Mouse (Mus musculus): ENCODE results near the gene Acadl. TPM values are rescaled to one million over a fixed set of nuclear protein-coding genes. Genes with fewer than 3 reads are reported as not detected.

Gene Acadl
- polyA plus RNA-seq, 1 experiment from 2014 or later: 58.0 TPM

DNA sequence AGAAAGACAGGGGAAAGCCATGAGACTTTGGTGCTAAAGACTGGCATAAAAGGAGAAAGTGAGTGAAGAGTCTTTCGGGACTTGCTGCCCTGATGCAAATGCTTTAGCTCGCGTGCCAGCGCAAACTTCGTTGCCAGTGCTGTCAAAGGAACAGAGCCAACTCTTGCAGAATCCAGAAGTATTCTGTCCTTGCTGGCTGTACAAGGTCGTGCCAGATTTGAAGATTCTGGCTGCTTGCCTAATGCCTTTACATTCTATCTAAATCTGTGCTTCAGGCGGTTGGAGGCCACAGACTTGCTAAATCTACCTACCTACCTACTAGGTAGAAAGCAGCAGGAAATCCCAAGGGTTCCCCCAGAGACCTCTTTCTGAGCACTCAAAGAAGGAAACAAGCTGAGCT lies 8.5 kb upstream of the Acadl start:
- no peaks in the 10 kb centered on the region for H3K9me3 ChIP-seq
- no peak overlapping the region for H3K9ac ChIP-seq
- no peak overlapping the region for H3K27ac ChIP-seq (replicated peaks)
- no peaks in the 10 kb centered on the region for H3K36me3 ChIP-seq
- no peak overlapping the region for H3K4me3 ChIP-seq
- H3K4me2 ChIP-seq: no peak overlapping the region
- WGBS: 53% methylated on average over 7 of the region's 7 CpGs
- ATAC-seq (ENCODE audit: low FRiP score, low read depth): 0 out of 2 replicates have a peak, but pooled peaks have one; percentile 30
- no peaks in the 10 kb centered on the region for H3K27me3 ChIP-seq
- no peaks in the 10 kb centered on the region for H3K4me1 ChIP-seq (replicated peaks)

GRCm38 (mm10) chr1:66865633-66866032 lies 2.6 kb upstream of the Acadl start:
- no peaks in the 10 kb centered on the region for H3K36me3 ChIP-seq
- H3K4me2 ChIP-seq: no peak overlapping the region
- H3K27ac ChIP-seq (replicated peaks): no peak overlapping the region
- peaks cover 12% of the 10 kb centered on the region for H3K4me1 ChIP-seq (replicated peaks)
- H3K27me3 ChIP-seq: no peaks in the 10 kb centered on the region
- H3K9me3 ChIP-seq: no peaks in the 10 kb centered on the region
- no peak overlapping the region for H3K4me3 ChIP-seq
- ATAC-seq (ENCODE audit: low FRiP score, low read depth): no peak
- H3K9ac ChIP-seq: no peak overlapping the region
- 90% methylated on average over 4 of the region's 4 CpGs for WGBS

DNA sequence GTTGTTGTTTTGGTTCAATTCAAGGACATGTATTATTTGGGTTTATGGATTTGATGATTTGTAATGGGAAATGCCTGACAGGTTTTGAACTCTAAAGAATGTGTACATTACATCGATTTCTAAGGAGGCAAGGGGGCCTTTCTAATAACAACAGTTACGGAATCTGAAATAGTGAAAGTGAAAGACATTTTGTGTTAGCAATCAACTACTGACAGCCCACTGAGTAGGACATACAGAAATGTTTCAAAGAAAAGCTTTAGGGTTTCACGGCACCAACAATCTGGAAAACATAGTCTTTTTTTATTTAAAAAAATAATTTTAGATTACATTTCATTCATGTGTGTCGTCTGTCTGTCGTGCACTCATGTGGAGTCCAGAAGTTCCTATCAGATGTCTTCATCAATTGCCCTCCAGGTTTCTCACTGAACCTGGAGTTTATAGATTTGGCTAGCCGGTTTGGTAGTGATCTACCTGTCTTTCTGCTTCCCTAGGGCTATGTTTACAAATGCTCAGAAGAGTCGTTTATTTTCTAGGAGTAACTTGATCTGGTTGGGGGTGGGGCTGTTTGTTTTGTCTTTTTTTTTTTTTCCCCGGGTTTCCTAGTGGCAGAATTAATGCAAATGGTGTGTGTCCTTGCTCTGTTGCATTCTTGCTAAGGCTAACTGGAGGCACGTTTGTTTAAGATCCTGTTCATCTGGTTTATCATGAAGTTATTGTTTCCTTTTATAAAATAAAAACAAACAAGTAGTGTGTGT lies 841 bp upstream of the Acadl start:
- H3K36me3 ChIP-seq: no peaks in the 10 kb centered on the region
- H3K9ac ChIP-seq: no peak overlapping the region
- no peak overlapping the region for H3K27ac ChIP-seq (replicated peaks)
- H3K4me3 ChIP-seq: peak overlapping the region; percentile 54
- H3K9me3 ChIP-seq: no peaks in the 10 kb centered on the region
- peaks cover 12% of the 10 kb centered on the region for H3K4me1 ChIP-seq (replicated peaks)
- H3K27me3 ChIP-seq: no peaks in the 10 kb centered on the region
- H3K4me2 ChIP-seq: peak overlapping the region; percentile 62
- 15% methylated on average over 9 of the region's 9 CpGs for WGBS
- no peak for ATAC-seq (ENCODE audit: low FRiP score, low read depth)

- H3K27me3 ChIP-seq: no peaks in the 10 kb centered on the region
- 16% methylated on average over 14 of the region's 14 CpGs for WGBS
- H3K4me2 ChIP-seq: peak overlapping the region; percentile 62
- no peak overlapping the region for H3K9ac ChIP-seq
- peak overlapping the region; percentile 61; the same call in 1 of the 2 replicates for H3K27ac ChIP-seq (replicated peaks)
- H3K9me3 ChIP-seq: no peaks in the 10 kb centered on the region
- peak; percentile 44; the same call in 1 of the 2 replicates for ATAC-seq (ENCODE audit: low FRiP score, low read depth)
- H3K4me3 ChIP-seq: peak overlapping the region; percentile 54
- H3K4me1 ChIP-seq (replicated peaks): peaks cover 12% of the 10 kb centered on the region
- H3K36me3 ChIP-seq: no peaks in the 10 kb centered on the region
Measured at GRCm38 (mm10) chr1:66861764-66862672, 1.1 kb downstream of the Acadl start.

GRCm38 (mm10) chr1:66847506-66847905 lies 15.6 kb downstream of the Acadl start:
- Histone ChIP-seq H3K4me2 (no peak overlapping the region), H3K27ac (replicated peaks) (no peak overlapping the region), H3K4me3 (no peak overlapping the region), H3K9me3 (no peaks in the 10 kb centered on the region), H3K27me3 (no peaks in the 10 kb centered on the region), H3K36me3 (peaks cover 11% of the 10 kb centered on the region), H3K9ac (no peak overlapping the region), H3K4me1 (replicated peaks) (no peaks in the 10 kb centered on the region)
- no peak for ATAC-seq (ENCODE audit: low FRiP score, low read depth)
- WGBS: 92% methylated on average over 4 of the region's 4 CpGs

DNA sequence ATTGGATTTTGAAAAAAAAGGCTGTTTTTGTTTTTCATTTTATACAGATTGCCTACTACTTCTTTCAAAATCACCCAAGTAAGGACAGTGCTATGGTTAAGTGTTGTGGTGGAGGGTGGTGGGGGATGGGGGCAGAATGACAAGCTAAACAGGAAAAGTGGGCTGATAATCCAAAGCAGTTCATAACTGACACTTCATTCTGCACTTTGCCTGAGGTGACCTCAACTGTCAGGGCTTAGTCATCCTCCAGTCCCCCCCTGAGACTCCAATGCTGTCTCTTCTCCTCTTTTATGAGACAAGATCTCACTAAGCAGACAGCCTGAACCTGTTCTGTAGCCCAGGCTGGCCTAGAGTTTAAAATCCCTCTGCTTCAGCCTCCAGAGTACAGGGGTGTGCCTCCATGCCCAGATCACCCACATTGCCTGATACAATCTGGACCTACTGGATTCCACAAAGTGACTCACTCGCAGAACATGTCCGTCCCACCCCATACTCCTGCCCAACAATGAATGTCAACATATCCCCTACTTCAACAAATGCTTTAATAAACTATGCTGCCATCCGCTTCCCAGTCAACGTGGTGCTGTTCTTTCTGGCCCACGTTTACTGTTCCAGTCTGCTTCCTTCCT lies 17.3 kb downstream of the Acadl start:
- H3K4me3 ChIP-seq: no peak overlapping the region
- H3K4me1 ChIP-seq (replicated peaks): no peaks in the 10 kb centered on the region
- H3K9ac ChIP-seq: no peak overlapping the region
- H3K36me3 ChIP-seq: peaks cover 11% of the 10 kb centered on the region
- no peaks in the 10 kb centered on the region for H3K9me3 ChIP-seq
- H3K27me3 ChIP-seq: no peaks in the 10 kb centered on the region
- no peak for ATAC-seq (ENCODE audit: low FRiP score, low read depth)
- no peak overlapping the region for H3K4me2 ChIP-seq
- no peak overlapping the region for H3K27ac ChIP-seq (replicated peaks)
- WGBS: 96% methylated on average over 5 of the region's 5 CpGs

DNA sequence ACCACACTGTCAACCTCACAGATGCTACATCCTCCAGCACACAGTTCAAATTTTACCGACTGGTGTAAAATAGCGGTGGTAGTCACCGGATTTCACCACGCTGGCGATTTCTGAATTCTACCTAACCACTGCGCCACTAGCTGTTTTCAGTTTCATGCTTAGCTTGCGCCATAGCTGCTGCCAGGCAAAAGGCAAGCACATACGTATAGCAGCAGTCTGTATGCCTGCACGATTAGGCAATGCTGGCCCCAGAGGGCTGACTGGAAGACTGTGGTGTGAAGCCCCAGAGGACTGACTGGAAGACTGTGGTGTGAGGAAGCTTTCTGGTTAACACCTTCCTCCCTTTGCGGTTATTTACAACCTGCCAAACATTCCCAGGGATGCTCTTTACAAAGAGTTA lies 21.1 kb downstream of the Acadl start:
- WGBS: 78% methylated on average over 10 of the region's 10 CpGs
- no peaks in the 10 kb centered on the region for H3K4me1 ChIP-seq (replicated peaks)
- no peak overlapping the region for H3K9ac ChIP-seq
- no peak for ATAC-seq (ENCODE audit: low FRiP score, low read depth)
- no peak overlapping the region for H3K4me2 ChIP-seq
- no peaks in the 10 kb centered on the region for H3K9me3 ChIP-seq
- no peak overlapping the region for H3K27ac ChIP-seq (replicated peaks)
- no peak overlapping the region for H3K4me3 ChIP-seq
- H3K36me3 ChIP-seq: no peaks in the 10 kb centered on the region
- no peaks in the 10 kb centered on the region for H3K27me3 ChIP-seq

DNA sequence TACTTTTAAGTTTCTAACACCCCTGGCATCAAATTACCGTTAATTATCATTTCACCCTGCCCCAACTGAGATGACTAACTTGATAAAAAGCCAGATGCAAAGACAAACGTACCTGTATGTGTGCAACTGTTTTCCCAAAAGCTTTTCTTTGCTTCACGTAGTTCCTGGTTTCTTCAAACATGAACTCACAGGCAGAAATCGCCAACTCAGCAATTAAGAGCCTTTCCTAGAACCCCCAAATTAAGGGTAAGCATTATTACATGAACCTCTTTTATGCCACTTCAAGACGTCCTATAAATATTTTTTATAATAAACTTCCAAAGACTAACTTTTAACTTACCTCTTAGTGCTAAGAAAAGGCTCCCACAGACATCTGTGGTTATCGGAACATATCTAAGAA lies 21.6 kb downstream of the Acadl start:
- no peak overlapping the region for H3K9ac ChIP-seq
- H3K4me3 ChIP-seq: no peak overlapping the region
- H3K9me3 ChIP-seq: no peaks in the 10 kb centered on the region
- H3K27me3 ChIP-seq: no peaks in the 10 kb centered on the region
- no peak overlapping the region for H3K27ac ChIP-seq (replicated peaks)
- H3K4me1 ChIP-seq (replicated peaks): no peaks in the 10 kb centered on the region
- ATAC-seq (ENCODE audit: low FRiP score, low read depth): no peak
- H3K36me3 ChIP-seq: no peaks in the 10 kb centered on the region
- no peak overlapping the region for H3K4me2 ChIP-seq
- WGBS: 92% methylated on average over 6 of the region's 6 CpGs

DNA sequence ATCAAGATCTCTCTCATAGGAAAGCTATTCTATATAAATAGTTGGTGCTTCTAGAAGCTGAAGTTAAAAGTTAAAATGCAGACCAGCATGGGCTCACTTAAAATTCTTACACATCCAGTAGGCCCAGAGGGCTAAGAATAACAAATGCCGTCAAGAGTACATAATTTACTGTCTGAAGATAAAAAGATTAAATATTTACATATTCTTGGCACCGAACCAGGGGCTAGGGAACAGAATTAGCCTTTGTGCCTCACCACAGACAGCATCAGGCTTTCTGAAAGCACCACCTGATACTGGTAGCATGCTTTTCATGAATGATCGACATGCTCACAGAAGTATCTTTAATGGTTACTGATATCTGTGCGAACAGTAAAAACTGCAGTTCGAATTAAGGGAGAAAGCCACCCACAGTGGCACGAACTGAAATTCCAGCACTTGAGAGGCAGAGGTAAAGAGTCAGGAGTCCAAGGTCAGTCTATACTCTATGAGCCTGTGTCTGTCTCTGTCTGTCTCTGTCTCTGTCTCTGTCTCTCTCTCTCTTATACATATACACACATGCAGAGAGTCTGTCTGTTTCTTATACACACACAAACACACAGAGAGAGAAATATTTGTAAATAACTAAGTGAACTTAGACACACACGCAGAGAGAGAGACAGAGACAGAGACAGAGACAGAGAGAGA lies 23.2 kb downstream of the Acadl start:
- H3K36me3 ChIP-seq: no peaks in the 10 kb centered on the region
- H3K9me3 ChIP-seq: no peaks in the 10 kb centered on the region
- no peak overlapping the region for H3K4me2 ChIP-seq
- no peaks in the 10 kb centered on the region for H3K4me1 ChIP-seq (replicated peaks)
- no peak overlapping the region for H3K27ac ChIP-seq (replicated peaks)
- H3K9ac ChIP-seq: no peak overlapping the region
- ATAC-seq (ENCODE audit: low FRiP score, low read depth): no peak
- no peak overlapping the region for H3K4me3 ChIP-seq
- H3K27me3 ChIP-seq: no peaks in the 10 kb centered on the region
- WGBS: 78% methylated on average over 7 of the region's 7 CpGs

DNA sequence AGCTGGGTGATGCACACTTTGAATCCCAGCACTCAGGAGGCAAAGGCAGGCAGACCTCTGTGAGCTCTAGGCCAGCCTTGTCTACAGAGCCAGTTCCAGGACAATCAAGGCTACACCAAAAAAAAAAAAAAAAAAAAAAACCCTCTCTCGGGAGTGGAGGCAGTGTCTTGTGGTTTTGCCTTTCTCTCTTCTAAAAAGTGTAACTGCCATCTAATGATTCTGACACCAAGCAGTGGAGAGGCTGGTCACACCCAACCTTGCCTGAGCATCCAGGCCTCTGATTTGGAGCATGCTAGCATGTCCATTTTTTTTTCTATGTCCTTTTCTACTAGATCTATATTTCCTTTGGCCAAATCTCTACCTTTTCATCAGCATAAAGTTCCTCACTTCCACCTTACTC lies 23.9 kb downstream of the Acadl start:
- Histone ChIP-seq H3K4me1 (replicated peaks) (no peaks in the 10 kb centered on the region), H3K9ac (no peak overlapping the region)
- 88% methylated on average over 1 of the region's 1 CpGs for WGBS

GRCm38 (mm10) chr1:66838184-66839042 lies 24.7 kb downstream of the Acadl start:
- Histone ChIP-seq H3K9me3 (no peaks in the 10 kb centered on the region), H3K27me3 (no peaks in the 10 kb centered on the region), H3K27ac (replicated peaks) (no peak overlapping the region), H3K36me3 (no peaks in the 10 kb centered on the region), H3K4me3 (no peak overlapping the region), H3K4me2 (no peak overlapping the region), H3K9ac (no peak overlapping the region), H3K4me1 (replicated peaks) (no peaks in the 10 kb centered on the region)
- WGBS: 61% methylated on average over 16 of the region's 16 CpGs
- no peak; the same call in 1 of the 2 replicates for ATAC-seq (ENCODE audit: low FRiP score, low read depth)

More for the DNA sequence above, 23.9 kb downstream of the Acadl start:
- Histone ChIP-seq H3K27me3 (no peaks in the 10 kb centered on the region), H3K4me2 (no peak overlapping the region), H3K36me3 (no peaks in the 10 kb centered on the region), H3K27ac (replicated peaks) (no peak overlapping the region), H3K9me3 (no peaks in the 10 kb centered on the region), H3K4me3 (no peak overlapping the region)
- no peak for ATAC-seq (ENCODE audit: low FRiP score, low read depth)

All from hindbrain, embryonic 15.5 days (tissue).